Mouse (Mus musculus) lung, postnatal 0 days (tissue): Measurements from ENCODE around the gene Gm49601.

Experiments
- CTCF ChIP-seq: IDR thresholded peaks from 2 replicates; pipeline ENCODE4 v1.5.1; 2016; ENCODE audit warnings: antibody characterized with exemption, mild to moderate bottlenecking
- EP300 ChIP-seq: IDR thresholded peaks from 2 replicates; pipeline ENCODE4 v1.6.1; 2016; ENCODE audit warnings: antibody characterized with exemption, mild to moderate bottlenecking, control low read depth

GRCm38 (mm10) chr16:18587847-18588737 lies 38.1 kb downstream of the Gm49601 start:
- TF ChIP-seq CTCF (no peak), EP300 (no peak)
